Mouse (Mus musculus) G1E-ER4 (cell line): ENCODE results near the gene Sh3rf3. TPM values are rescaled to one million over a fixed set of nuclear protein-coding genes. Genes with fewer than 3 reads are reported as not detected.

Experiments used
- GATA1 ChIP-seq: IDR thresholded peaks from one replicate; pipeline ENCODE4 v1.8.0; 2012; ENCODE audit warnings: low read length, inconsistent platforms
- polyA plus RNA-seq: library from polyadenylated mRNA; stranded (reverse); fragments of >175 nt; gene quantifications from 2 replicates; pipeline ENCODE4 v1.2.3, GENCODE M21; 2012

The Sh3rf3 gene
- polyA plus RNA-seq, 1 experiment: not detected

GRCm38 (mm10) chr10:58878636-58879035 lies 65.5 kb downstream of the Sh3rf3 start:
- TF ChIP-seq GATA1: no peak

GRCm38 (mm10) chr10:58882741-58883140 lies 69.6 kb downstream of the Sh3rf3 start:
- TF ChIP-seq GATA1: no peak

GRCm38 (mm10) chr10:58885351-58885750 lies 72.2 kb downstream of the Sh3rf3 start:
- no peak for TF ChIP-seq GATA1

GRCm38 (mm10) chr10:58885816-58886215 lies 72.7 kb downstream of the Sh3rf3 start:
- TF ChIP-seq GATA1: no peak

GRCm38 (mm10) chr10:58890671-58891439 lies 77.7 kb downstream of the Sh3rf3 start:
- no peak for TF ChIP-seq GATA1

GRCm38 (mm10) chr10:58895431-58895830 lies 82.3 kb downstream of the Sh3rf3 start:
- no peak for TF ChIP-seq GATA1

- TF ChIP-seq GATA1: no peak
Observed at GRCm38 (mm10) chr10:58897009-58897543, 83.9 kb downstream of the Sh3rf3 start.

- no peak for TF ChIP-seq GATA1
Observed at GRCm38 (mm10) chr10:58905253-58905652, 92.1 kb downstream of the Sh3rf3 start.

- TF ChIP-seq GATA1: no peak
Observed at GRCm38 (mm10) chr10:58907001-58907443, 93.9 kb downstream of the Sh3rf3 start.

GRCm38 (mm10) chr10:58908451-58908850 lies 95.3 kb downstream of the Sh3rf3 start:
- TF ChIP-seq GATA1: no peak

- TF ChIP-seq GATA1: no peak
Observed at GRCm38 (mm10) chr10:58915301-58916245, 102.4 kb downstream of the Sh3rf3 start.

GRCm38 (mm10) chr10:58921643-58922188 lies 108.6 kb downstream of the Sh3rf3 start:
- TF ChIP-seq GATA1: no peak

- TF ChIP-seq GATA1: no peak
Observed at GRCm38 (mm10) chr10:58922216-58922829, 109.2 kb downstream of the Sh3rf3 start.

GRCm38 (mm10) chr10:58922993-58923392 lies 109.8 kb downstream of the Sh3rf3 start:
- no peak for TF ChIP-seq GATA1

- no peak for TF ChIP-seq GATA1
Observed at GRCm38 (mm10) chr10:58926578-58926977, 113.4 kb downstream of the Sh3rf3 start.

GRCm38 (mm10) chr10:58928952-58929442 lies 115.8 kb downstream of the Sh3rf3 start:
- no peak for TF ChIP-seq GATA1
